Mouse (Mus musculus): ENCODE measurements around the gene Snx11.
"Not testable (repeated sequence)": the region's sequence is repeated elsewhere in the genome, so short reads cannot be mapped to it uniquely, and the experiment has no call there.

Snx11 gene

DNA sequence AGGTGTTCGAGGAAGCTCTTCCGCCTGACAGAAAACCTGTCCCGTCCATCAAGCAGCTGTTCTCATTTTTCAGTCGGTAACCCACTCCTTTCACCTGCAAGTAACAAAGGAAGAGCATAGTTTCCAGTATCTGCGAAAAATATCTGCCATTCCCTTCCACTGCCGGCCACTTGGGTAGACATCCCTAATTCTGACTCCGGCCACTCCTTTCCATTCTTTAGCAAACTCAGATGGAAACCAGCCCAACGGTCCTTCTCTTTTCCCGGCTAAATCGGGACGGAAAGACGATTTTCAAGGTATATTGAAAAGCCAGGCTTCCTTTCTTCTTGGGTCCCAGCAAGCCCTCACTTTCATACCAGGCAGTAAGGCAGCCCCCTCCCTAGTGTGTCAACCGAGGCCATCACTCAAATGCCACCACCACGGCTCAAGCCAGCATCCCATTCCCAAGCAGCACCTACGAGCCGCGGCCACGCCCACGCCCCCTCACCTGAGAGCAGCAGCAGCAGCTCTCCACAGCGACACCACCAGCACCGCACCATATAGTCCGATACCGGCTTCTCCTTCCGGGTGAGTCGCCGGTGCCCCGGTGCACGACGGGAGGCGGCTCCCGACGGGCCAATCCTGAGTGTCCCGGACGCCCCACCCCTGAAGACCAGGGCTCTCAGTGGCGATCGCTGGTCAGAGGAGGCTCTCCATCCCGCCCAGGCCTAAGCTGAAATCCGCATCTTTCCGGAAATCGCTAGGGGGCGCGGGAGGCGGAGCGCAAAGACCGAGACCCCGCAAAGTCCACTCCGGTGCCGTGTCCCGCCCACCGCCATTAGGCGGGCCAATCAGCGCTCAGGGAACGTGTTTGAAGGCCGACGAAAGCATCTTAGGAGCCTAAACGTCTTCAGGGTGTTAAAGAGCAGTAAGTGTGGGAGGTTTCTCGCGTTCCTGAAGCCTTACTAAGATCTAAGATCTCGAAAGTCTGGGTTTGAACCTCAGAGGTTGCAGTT lies at the start of gene Snx11:
Gene Snx11, minus strand, starts transcription at position 592 of the 995 bp plus-strand sequence.
- DNase-seq (ENCODE audit: low read depth): peak; percentile 98

DNA sequence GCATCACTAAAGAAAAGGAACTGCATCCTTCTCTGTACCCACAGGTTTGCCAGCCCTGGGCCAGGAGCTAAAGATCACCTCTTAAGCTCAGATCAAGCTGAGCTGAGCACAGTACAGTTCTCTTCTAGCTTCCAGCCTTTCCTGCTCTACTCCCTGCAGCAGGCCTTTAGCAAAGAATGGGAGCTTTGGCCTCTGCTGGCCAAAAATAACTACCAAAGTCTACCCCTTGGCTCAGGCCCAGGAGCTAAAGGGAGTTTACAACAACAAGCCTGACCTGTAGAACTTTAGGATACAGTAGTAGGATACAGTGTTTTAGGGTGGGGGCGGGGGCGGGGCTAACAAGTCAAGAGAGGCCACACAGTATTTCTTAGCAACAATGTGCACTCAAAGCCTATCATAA lies 49.1 kb upstream of the Snx11 start:
- DNase-seq (ENCODE audit: low read depth): no peak

DNA sequence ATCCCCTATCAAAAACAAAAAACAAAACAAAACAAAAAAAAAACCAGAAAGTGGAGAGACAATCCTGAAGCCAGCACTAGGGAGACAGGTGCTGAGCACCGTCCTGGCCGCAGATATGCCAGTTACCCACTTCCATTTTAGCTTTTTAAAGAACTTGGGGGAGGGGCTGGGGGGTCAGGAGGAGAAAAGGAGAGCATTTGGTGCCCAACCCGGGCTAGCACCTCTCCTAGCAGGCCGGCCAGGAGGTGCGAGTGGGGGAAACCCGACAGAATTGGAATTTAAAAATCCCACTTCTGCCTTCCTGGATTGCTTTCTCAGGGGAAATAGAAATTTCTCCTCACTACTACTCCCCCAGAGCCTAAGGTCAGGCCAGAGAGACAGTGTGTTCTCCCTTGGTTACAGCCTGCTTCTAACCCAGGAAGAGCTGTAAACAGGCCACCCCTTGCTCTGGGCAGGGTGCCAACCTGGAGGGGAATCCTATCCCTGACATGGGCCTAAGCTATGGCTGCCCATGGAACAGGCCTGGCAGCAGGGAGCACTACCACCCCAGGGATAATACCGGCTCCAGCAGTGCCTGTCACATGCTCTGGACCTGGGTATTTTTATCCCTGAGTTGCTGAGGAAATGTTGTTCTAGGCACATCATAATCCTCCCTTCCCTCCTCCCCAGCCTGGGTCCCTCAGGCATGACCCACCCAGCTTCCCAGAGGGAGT lies 47.6 kb upstream of the Snx11 start:
- DNase-seq (ENCODE audit: low read depth): peak; percentile 21

DNA sequence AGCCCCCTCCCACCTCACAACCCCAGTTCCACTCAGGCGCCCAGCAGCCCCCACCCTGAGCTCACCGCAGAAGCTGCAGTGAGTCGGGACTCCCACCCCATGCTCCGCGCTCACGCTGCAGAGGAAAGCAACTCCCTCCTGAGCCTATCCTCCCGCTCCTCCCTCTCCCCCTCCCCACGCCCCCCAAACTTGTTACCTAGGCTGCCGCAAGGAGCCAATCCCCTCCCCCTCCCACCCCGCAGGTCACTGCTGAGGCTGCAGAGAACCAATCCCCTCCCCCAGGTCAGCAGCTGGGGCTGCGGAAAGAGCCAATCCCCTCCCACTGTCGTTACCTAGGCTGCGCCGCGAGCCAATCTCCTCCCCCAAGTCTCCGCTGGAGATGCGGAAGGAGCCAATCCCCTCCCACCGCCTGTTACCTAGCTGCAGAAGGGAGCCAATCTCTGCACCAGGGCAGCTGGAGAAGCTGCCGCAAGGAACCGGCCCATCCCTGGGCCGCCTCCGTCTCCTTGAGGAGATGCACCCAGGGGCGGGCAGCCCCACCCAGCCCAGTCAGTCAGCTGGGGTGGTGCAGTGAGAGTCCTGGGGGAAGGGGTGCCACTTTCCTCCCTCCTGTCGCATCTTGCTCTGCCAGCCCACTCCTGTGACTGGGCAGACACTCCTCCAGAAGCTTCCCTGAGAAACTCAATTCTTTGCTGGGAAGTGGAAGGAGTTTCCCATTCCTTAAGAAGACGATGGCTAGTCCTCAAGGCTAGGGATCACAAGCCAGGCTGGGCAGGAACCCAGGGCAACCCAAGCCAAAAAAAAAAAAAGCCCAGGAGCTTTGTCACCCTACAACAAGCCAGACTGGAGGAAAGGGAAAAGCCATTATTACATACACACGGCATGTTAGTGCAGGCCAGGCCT lies 46.8 kb upstream of the Snx11 start:
- DNase-seq (ENCODE audit: low read depth): peak; percentile 95

DNA sequence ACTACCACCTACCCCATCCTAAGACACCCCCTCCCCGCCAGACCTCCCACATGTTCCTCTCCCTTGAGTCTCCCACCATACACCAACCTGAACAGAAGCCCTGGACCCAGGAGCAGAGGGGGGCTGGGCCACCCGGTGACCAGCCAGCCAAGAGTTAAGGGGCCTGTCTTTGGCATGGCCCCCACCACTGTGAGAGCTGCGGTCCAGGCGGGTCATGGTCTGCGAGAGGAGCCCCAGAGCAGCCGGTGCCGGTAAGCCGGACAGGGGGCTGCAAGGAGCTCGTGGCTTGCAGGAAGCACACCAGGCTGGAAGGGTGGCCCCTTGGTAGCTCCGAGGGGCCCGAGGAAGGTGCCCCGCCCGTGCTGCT lies 46.1 kb upstream of the Snx11 start:
- DNase-seq (ENCODE audit: low read depth): no peak

DNA sequence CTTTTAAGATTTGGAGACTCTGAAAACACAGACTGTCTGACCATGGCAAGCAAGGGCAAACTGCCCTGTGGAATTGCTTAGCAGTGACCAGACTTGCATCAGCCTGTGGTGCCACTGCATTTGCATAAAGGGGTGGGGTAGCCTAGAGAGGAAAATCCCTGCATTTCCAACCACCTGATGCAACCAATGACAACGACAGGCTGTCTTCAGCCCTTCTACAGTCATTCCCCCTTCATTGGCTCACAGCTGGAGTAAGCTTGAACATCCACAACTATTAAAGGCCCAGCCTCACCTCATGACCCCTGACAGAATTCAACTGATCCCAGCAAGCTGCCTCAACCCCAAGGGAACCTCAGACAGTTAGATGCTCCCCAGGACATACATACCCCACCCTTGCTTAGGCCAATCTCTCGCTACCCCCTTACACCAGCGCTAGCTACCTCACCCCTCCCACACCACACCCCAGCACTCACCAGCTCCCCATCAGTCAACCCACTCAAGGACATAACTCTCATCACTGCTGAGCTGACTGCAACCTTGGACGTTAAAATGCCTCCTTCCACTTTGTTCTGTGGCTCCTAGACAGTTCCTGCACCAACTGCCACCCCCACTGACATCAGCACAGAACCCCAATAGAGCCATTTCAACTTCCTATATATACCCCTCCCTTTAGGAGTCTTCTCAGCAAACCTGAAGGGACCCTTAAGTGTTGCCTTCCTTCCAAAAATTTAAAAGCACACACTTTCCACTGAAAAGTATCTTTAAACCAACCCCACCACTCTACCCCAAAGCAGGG lies 45.5 kb upstream of the Snx11 start:
- peak; percentile 76 for DNase-seq (ENCODE audit: low read depth)

DNA sequence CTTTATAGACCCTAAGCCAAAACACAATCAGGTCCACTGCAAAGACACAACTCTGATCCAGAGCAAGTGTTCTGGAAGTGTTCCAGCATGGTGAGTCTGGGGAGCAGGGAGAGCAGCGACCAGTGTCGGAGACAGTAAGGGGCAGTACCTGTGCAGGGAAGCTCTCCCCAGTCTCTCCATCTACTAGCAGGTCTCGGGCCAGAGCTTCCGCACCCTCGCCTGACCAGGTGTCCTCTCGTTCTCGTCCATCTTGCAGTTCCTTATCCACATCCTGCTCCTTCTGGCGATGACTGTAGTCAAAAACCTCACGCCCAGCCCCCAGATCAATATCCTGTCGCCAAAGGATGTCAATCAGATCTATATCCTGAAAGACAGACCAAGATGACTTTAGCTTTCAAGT lies 44.6 kb upstream of the Snx11 start:
- DNase-seq (ENCODE audit: low read depth): no peak

DNA sequence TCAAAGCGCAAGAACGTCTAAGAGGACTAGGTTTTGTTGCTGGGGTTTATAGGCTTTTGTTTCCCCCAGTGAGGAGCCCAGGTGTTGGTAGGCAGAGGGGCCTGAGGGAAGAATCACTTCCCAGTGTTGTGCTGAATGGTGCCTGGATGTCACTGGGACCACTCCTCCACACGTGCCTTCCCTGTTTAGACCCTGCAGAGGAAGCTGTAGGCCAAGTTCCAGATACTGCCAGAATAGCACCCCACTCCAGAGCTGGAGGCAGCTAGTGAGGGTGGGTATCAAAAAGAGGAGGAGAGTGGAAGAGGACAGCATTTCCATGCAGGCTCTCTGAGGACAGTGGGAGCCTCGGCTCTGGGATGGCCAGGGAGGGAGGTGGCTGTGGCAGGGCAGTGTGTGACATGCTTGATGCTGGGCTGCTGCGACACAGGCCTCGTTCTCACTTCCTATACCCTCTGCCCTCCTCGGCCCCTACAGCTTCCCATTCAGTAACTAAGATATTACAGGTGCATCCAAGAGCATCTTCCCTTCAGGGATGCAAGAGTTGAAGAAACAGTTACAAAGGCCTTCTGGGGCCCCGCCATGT lies 40.9 kb upstream of the Snx11 start:
- DNase-seq (ENCODE audit: low read depth): no peak

DNA sequence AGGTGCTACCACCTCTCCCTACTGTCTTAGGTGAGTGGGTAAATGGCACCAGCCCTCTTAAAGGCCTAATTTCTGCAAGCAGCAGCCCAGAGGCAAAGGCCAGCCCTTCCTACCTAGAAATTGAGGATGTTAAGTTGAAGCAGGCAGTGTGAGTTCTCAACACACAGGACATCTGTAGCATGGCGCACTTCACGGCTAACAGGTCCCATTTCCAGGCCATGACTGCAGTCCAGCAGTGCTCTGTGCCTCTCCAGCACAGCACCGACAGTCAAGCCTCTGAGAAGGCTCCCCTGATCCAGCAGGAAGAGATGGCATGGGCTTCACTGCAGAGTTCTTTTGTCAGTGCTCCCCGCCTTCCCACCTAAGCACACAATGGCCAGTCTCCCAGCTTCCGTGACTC lies 39.6 kb upstream of the Snx11 start:
- DNase-seq (ENCODE audit: low read depth): no peak

DNA sequence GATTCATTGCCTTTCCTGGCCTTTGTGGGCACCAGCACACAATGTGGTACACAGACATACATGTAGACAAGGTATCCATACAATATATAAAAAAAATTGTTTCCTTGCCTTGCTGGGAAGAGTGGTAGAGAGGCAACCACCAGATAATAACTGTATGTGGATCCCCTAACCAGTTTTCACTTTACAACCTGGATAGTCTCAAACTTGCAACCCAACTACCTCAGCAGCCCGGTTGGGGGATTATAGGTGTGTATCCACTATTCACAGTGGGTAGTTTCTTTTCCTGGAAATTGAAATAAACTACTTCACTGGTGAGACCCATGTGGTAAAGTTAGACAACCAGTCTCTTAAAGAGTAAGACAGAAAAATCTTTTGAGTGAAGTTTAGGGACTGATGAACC lies 39.1 kb upstream of the Snx11 start:
- DNase-seq (ENCODE audit: low read depth): no peak

DNA sequence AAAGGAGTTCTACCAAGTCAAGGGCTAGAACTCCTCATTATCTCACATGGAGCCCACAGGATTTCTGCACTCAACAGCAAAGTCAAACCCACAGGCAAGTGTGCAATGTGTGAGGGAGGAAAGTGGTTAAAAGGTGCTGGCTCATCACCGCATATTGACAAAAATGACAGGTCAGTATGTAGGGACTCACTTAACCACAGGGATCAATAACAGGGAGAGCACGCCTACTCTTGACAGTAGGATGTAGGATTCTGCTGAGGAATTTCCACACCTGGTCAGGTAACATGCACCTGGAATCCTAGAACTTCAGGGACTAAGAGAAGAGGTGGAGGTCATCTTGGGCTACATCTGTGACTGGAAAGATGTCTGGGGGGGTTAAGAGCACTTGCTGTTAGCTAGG lies 38.5 kb upstream of the Snx11 start:
- no peak for DNase-seq (ENCODE audit: low read depth)

DNA sequence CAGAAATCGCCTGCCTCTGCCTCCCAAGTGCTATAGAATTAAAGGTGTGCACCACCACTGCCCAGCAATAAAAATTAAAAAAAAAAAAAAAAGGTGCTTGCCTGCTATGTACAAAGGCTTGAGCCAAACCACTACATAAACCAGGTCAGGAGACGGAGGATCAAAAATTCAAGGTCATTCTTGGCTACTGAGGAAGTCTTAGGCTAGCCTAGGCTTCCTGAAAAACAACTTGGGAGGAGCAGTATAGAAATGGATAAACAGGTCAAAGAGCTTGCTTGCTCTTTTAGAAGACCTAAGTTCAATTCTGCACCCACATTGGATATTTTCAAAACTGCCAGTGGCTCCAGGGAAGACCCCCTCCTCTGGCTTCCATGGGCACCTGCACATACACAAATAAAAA lies 37.1 kb upstream of the Snx11 start:
- DNase-seq (ENCODE audit: low read depth): no peak

DNA sequence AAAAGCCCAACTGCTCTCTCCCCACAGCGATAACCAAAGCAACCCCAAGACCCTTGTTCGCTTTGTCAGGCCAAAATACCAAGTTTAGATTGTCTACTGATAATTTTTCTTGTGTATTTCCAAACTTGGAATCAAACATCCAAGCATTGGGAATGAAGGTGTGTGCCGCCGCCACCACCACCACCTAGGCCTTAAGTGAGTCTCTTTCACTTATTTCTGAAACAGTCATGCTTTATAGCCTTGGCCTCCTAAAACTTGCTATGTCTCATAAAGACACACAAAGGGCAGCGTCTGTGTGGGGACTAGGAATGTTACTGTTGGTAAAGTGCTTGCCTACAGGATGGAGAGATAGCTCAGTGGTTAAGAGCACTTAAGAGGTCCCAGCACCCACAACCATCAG lies 36.6 kb upstream of the Snx11 start:
- DNase-seq (ENCODE audit: low read depth): no peak

DNA sequence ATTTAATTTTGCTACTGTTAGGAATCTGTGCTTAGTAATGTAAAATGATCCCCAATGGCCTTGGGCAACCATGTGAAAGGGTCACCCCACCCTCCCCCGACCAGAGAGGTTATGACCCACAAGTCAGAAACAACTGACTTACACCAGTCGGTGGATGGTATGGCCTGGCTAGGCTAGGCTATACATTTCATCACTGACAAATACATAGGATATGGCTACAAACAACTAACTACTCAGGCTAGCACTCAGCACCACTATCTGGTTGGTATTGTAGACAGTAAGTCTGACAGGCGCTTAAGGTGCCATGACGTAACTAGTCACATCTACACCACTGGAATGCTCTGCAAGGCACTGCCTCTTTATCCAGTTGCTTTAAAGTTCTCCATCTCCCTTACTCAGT lies 36.1 kb upstream of the Snx11 start:
- DNase-seq (ENCODE audit: low read depth): no peak

DNA sequence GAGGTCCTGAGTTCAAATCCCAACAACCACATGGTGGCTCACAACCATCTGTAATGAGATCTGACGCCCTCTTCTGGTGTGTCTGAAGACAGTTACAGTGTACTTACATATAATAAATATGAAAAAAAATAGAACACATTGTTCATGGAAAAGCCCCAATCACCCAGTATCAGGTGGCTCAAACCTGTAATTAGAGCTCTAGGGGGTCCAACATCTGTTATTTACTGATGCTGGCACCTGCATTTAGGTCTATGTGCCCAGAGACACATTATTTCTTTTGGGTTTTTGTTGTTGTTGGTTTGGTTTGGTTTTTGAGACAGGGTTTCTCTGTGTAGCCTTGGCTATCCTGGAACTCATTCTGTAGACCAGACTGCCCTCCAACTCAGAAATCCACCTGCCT lies 33.8 kb upstream of the Snx11 start:
- not testable (repeated sequence) for DNase-seq (ENCODE audit: low read depth)

DNA sequence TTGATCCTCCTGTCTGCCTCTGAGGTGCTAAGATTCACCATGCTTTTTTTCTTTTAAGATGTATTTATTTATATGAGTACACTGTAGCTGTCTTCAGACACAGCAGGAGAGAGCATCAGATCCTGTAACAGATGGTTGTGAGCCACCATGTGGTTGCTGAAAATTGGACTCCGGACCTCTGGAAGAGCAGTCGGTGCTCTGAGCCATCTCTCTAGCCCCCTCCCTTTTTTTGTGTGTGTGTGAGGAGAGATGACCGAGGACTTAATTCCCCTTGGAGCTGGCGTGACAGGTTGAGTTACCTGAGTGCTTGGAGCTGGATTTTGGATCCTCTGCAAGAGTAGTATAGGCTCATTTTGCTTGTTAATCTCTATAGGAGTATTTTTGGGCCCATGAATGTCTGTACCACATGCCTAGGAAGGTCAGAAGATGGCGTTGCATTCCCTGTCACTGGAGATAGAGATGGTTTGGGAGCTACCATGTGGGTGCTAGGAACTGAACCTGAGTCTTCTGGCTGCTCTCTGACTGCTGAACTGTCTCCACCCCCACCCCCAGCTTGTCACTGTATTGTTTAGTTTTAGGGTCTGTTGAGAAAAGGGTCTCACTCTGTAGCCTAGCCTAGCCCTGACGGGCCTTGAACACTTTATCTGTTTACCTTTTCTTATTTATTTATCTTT lies 32.3 kb upstream of the Snx11 start:
- no peak for DNase-seq (ENCODE audit: low read depth)

DNA sequence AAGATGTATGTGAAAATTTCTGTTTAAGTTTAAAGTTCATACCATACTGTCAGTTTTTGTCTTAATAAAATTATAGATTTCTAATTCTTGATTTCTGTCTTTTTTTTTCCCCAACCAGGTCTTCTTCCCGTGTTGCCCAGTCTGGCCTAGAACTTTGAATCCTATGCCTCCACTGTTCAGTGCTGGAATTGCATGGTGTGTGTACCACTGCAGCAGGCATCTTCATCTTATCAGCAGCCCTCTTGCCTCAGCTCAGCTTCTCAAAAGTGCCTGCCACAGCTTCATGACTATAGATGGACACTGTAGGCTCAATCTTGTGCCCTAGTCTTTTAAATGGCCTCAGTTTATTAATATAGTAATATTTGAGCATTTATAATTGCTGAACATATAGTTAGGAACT lies 30.7 kb upstream of the Snx11 start:
- DNase-seq (ENCODE audit: low read depth): no peak

DNA sequence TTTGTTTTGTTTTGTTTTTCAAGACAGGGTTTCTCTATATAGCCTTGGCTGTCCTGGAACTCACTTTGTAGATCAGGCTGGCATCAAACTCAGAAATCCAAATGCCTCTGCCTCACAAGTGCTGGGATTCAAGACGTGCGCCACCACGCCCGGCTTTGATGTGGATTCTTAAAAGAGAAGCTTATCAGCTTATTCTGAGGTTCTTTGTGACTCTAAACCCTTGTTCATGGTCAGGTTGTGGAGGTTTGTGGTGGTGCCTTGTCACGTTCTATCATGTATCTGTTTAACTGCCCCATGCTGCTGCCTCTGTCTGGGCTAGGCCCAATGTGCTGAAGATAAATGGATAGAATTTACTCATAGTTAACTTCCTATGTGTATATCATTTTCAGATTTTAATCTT lies 28.2 kb upstream of the Snx11 start:
- no peak for DNase-seq (ENCODE audit: low read depth)

DNA sequence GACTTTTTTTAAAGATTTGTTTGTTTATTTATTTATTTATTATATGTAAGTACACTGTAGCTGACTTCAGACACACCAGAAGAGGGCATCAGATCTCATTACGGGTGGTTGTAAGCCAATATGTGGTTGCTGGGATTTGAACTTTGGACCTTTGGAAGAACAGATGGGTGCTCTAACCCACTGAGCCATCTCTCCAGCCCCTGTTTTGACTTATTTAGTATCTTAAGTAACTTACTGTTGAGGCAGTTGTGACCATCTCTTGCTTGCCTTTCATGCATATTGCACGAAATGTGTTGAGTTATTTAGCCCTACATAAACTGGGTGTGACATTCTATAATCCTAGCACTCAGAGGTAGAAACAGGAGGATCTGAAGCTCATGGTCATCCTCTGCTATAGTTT lies 22.2 kb upstream of the Snx11 start:
- no peak for DNase-seq (ENCODE audit: low read depth)

DNA sequence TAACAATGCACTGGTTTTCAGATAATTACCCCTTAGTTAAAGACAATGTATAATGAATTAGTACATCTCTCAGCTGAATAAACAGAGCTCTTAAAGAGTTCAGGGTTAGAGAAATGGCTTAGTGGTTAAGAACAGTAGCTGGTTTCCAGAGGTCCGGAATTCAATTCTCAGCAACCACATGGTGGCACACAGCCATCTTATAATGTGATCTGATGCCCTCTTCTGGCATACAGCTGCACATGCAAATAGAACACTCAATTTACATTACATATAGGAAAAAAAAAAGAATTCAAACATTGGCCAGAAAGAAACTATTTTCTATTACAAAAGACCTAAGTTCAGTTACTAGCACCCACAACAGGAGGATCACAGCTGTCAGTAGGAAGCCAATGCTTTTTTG lies 19.2 kb upstream of the Snx11 start:
- peak; percentile 46 for DNase-seq (ENCODE audit: low read depth)

DNA sequence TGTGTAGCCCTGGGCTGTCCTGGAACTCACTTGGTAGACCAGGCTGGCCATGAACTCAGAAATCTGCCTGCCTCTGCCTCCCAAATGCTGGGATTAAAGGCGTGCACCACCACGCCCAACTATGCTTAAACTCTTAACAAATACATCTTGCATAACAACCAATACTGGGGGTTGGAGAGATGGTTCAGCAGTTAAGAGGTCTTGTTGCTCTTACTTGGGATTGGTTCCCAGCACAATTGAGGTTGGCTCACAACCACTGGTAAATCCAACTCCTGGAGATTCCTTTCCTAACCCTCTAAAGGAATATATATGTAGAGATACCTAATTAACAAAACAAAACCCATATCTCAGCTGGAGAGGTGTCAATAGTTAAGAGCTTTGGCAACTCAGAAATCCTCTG lies 18.7 kb upstream of the Snx11 start:
- no peak for DNase-seq (ENCODE audit: low read depth)
